Mouse (Mus musculus): ENCODE measurements around the gene Stk11. TPM values are rescaled to one million over a fixed set of nuclear protein-coding genes. Genes with fewer than 3 reads are reported as not detected.

The Stk11 gene
- total and polyA plus RNA-seq, 2 experiments = 71.5 to 110 TPM

DNA sequence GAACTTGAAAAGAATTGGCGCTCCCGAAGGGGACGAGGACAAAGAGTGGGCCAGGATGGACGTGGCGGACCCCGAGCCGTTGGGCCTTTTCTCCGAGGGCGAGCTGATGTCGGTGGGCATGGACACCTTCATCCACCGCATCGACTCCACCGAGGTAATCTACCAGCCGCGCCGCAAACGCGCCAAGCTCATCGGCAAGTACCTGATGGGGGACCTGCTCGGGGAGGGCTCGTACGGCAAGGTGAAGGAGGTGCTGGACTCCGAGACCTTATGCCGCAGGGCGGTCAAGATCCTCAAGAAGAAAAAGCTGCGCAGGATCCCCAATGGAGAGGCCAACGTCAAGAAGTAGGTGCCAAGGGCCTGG, 942 bp downstream of the Stk11 start:
- Histone ChIP-seq H3K4me1 (ENCODE audit: control insufficient read depth, insufficient read depth, low read length) (peaks cover 21% of the 10 kb centered on the region), H3K9ac (ENCODE audit: low read depth, low read length) (peak overlapping the region; percentile 95), H3K36me3 (ENCODE audit: control insufficient read depth, insufficient read depth, low read length) (no peaks in the 10 kb centered on the region), H3K27me3 (ENCODE audit: control insufficient read depth, insufficient read depth, low read length) (no peaks in the 10 kb centered on the region), H3K4me3 (ENCODE audit: insufficient read depth, low read depth, low read length) (peak overlapping the region; percentile 73), H3K79me2 (ENCODE audit: control insufficient read depth, insufficient read depth, low read length) (peaks cover 47% of the 10 kb centered on the region), H3K27ac (replicated peaks; ENCODE audit: insufficient read depth, low read depth, low read length) (peak overlapping the region; percentile 92)
- WGBS = 0% methylated on average over 27 of the region's 27 CpGs
- TF ChIP-seq POLR2A (IDR thresholded peaks at IDR 0.05; ENCODE audit: extremely low read depth, insufficient read depth, low read length) = no peak
- TF ChIP-seq CTCF (IDR thresholded peaks at IDR 0.05; ENCODE audit: low read depth, low read length) = no peak
- no peak for DNase-seq (ENCODE audit: extremely low read depth, low read depth, low spot score)

DNA sequence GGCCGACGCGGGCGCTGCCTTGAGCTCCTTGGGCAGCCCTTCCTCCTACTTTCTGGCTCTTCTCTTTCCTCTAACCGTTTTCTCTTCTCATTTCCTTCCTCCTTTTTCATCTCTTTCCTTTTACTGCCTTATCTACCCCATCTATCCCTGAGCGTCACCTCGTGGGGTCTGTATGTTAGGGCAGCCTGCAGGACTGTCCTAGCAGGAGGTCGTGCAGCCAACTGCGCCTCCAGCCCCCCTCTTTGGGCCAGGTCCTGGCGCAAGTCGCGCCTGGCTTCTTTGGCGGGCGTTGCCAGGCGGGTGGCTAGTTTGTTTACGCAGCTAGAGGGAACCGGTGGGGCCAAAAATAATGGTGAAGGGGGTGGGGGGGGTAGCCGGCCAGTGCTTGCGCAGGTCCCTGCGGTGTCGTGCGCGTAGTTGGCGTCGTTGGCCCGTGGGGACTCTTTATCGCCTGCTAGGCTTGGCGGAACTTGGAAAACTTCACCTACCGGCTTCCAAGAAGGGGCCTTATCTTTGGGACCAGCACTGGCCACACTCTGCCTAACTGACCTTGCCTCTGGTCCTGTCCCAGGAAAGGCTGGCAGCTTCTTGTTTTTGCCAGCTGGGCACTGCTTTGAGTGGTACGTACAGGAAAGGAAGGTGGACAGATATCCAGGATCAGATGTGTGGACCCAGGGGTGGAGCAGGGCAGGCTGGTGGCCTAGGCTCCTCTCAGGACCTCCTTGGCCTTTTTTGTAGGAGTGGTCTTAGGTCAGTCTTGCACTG, 1.5 kb downstream of the Stk11 start:
- WGBS = under 1% methylated on average over 30 of the region's 30 CpGs
- no peaks in the 10 kb centered on the region for H3K36me3 ChIP-seq (ENCODE audit: control insufficient read depth, insufficient read depth, low read length)
- peak overlapping the region; percentile 95 for H3K9ac ChIP-seq (ENCODE audit: low read depth, low read length)
- 0 out of 2 replicates have a peak, but pooled peaks have one; percentile 11 for TF ChIP-seq POLR2A (IDR thresholded peaks at IDR 0.05; ENCODE audit: extremely low read depth, insufficient read depth, low read length)
- no peak for TF ChIP-seq CTCF (IDR thresholded peaks at IDR 0.05; ENCODE audit: low read depth, low read length)
- DNase-seq (ENCODE audit: extremely low read depth, low read depth, low spot score) = peak; percentile 71
- no peaks in the 10 kb centered on the region for H3K27me3 ChIP-seq (ENCODE audit: control insufficient read depth, insufficient read depth, low read length)
- peaks cover 52% of the 10 kb centered on the region for H3K79me2 ChIP-seq (ENCODE audit: control insufficient read depth, insufficient read depth, low read length)
- H3K27ac ChIP-seq (replicated peaks; ENCODE audit: insufficient read depth, low read depth, low read length) = peak overlapping the region; percentile 92
- H3K4me3 ChIP-seq (ENCODE audit: insufficient read depth, low read depth, low read length) = peak overlapping the region; percentile 73
- peaks cover 21% of the 10 kb centered on the region for H3K4me1 ChIP-seq (ENCODE audit: control insufficient read depth, insufficient read depth, low read length)

DNA sequence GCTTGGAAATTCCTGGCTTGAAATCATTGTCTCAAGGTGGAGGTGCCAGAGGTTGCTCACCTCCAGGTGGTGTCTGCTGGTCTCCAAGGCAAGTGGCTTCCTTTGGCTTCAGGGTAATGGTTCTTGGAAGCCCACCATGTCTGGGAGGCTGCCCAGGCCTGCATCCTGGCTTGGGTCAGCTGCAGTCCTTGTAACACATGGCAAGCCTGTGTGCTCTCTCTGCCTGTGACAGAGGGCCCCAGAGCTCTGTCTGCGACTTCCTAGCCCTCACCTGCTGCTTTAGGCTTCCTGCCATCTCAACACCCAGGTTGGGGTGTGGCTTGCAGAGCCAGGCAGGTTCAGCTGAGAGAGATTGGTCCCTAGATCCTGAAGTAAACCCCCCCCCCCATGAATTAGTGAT, 2.1 kb downstream of the Stk11 start:
- WGBS = 0% methylated on average over 1 of the region's 1 CpGs
- no peak for TF ChIP-seq POLR2A (IDR thresholded peaks at IDR 0.05; ENCODE audit: extremely low read depth, insufficient read depth, low read length)
- no peak for TF ChIP-seq CTCF (IDR thresholded peaks at IDR 0.05; ENCODE audit: low read depth, low read length)
- H3K4me1 ChIP-seq (ENCODE audit: control insufficient read depth, insufficient read depth, low read length) = peaks cover 21% of the 10 kb centered on the region
- no peaks in the 10 kb centered on the region for H3K27me3 ChIP-seq (ENCODE audit: control insufficient read depth, insufficient read depth, low read length)
- peak overlapping the region; percentile 73; the same call in 1 of the 2 replicates for H3K4me3 ChIP-seq (ENCODE audit: insufficient read depth, low read depth, low read length)
- peak overlapping the region; percentile 92 for H3K27ac ChIP-seq (replicated peaks; ENCODE audit: insufficient read depth, low read depth, low read length)
- peaks cover 53% of the 10 kb centered on the region for H3K79me2 ChIP-seq (ENCODE audit: control insufficient read depth, insufficient read depth, low read length)
- H3K36me3 ChIP-seq (ENCODE audit: control insufficient read depth, insufficient read depth, low read length) = no peaks in the 10 kb centered on the region
- DNase-seq (ENCODE audit: extremely low read depth, low read depth, low spot score) = no peak
- H3K9ac ChIP-seq (ENCODE audit: low read depth, low read length) = peak overlapping the region; percentile 95

DNA sequence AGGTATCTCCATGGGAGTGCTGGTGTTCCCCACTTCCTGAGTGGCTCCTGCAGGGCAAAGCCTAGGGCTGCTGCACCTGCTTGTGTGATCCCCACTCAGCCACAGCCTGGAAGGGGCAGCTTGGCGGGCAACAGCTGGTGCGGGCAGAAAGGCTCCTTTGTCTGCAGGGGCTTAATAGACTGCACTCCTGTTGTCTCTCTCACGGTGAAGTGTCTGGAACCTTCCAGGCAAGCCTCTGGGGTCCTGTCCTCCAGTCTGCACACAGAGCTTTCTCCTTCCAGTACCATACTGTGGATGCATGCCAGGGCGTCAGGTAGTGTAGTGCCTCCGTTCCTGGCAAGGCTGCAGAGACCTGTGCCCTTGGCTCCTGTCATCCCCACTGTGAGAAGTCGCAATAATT, 2.9 kb downstream of the Stk11 start:
- WGBS = 53% methylated on average over 6 of the region's 6 CpGs
- Histone ChIP-seq H3K27me3 (ENCODE audit: control insufficient read depth, insufficient read depth, low read length) (no peaks in the 10 kb centered on the region), H3K4me3 (ENCODE audit: insufficient read depth, low read depth, low read length) (no peak overlapping the region), H3K4me1 (ENCODE audit: control insufficient read depth, insufficient read depth, low read length) (peaks cover 20% of the 10 kb centered on the region), H3K79me2 (ENCODE audit: control insufficient read depth, insufficient read depth, low read length) (peaks cover 56% of the 10 kb centered on the region), H3K27ac (replicated peaks; ENCODE audit: insufficient read depth, low read depth, low read length) (no peak overlapping the region), H3K9ac (ENCODE audit: low read depth, low read length) (no peak overlapping the region), H3K36me3 (ENCODE audit: control insufficient read depth, insufficient read depth, low read length) (no peaks in the 10 kb centered on the region)
- no peak for DNase-seq (ENCODE audit: extremely low read depth, low read depth, low spot score)
- no peak for TF ChIP-seq POLR2A (IDR thresholded peaks at IDR 0.05; ENCODE audit: extremely low read depth, insufficient read depth, low read length)
- TF ChIP-seq CTCF (IDR thresholded peaks at IDR 0.05; ENCODE audit: low read depth, low read length) = no peak

DNA sequence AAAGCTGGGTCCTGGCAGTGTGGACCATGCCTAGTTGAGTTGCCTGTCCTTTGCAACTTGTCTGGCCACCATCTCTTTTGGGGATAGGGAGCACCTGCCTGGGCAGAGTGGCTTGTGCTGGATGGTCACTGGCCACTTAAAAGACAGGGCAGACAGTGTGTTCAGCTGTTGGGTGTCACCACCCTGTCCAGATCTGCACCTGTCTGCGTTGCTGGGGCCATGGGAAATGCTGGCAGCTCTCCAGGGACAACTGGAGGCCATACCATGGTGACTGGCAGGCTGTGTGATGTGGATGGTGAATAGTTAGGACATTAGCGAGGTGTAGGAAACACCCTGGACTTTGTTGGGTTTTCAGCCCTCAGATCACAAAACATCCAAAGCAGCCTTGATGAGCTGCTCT, 4.5 kb downstream of the Stk11 start:
- H3K4me1 ChIP-seq (ENCODE audit: control insufficient read depth, insufficient read depth, low read length) = peaks cover 15% of the 10 kb centered on the region
- WGBS = 53% methylated on average over 2 of the region's 2 CpGs
- H3K27ac ChIP-seq (replicated peaks; ENCODE audit: insufficient read depth, low read depth, low read length) = no peak overlapping the region
- H3K79me2 ChIP-seq (ENCODE audit: control insufficient read depth, insufficient read depth, low read length) = peaks cover 72% of the 10 kb centered on the region
- DNase-seq (ENCODE audit: extremely low read depth, low read depth, low spot score) = no peak
- TF ChIP-seq POLR2A (IDR thresholded peaks at IDR 0.05; ENCODE audit: extremely low read depth, insufficient read depth, low read length) = no peak
- no peak for TF ChIP-seq CTCF (IDR thresholded peaks at IDR 0.05; ENCODE audit: low read depth, low read length)
- no peaks in the 10 kb centered on the region for H3K27me3 ChIP-seq (ENCODE audit: control insufficient read depth, insufficient read depth, low read length)
- H3K9ac ChIP-seq (ENCODE audit: low read depth, low read length) = no peak overlapping the region
- no peak overlapping the region for H3K4me3 ChIP-seq (ENCODE audit: insufficient read depth, low read depth, low read length)
- H3K36me3 ChIP-seq (ENCODE audit: control insufficient read depth, insufficient read depth, low read length) = no peaks in the 10 kb centered on the region

DNA sequence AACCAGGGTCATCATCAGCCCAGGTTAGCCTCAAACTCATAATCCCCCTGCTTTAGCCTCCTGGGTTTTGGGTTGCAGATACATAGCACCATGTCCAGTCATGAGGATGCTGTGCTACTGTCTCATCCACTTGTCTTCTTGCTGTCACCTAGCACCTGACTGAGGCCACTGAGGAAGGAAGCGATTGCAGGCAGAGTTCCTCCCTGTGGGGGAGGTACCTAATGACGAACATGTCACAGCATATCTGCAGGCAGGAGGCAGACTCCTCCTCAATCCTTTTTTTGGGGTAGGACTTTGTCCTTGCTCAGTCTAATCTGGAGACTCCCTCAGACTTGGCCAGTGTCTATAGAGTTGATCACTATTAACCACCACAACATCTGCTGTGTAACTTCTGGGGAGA, 6.0 kb downstream of the Stk11 start:
- no peak for DNase-seq (ENCODE audit: extremely low read depth, low read depth, low spot score)
- no peak overlapping the region for H3K27ac ChIP-seq (replicated peaks; ENCODE audit: insufficient read depth, low read depth, low read length)
- H3K36me3 ChIP-seq (ENCODE audit: control insufficient read depth, insufficient read depth, low read length) = peaks cover 1% of the 10 kb centered on the region; the same call in 1 of the 2 replicates
- H3K9ac ChIP-seq (ENCODE audit: low read depth, low read length) = no peak overlapping the region
- H3K4me1 ChIP-seq (ENCODE audit: control insufficient read depth, insufficient read depth, low read length) = peaks cover 15% of the 10 kb centered on the region
- H3K4me3 ChIP-seq (ENCODE audit: insufficient read depth, low read depth, low read length) = no peak overlapping the region
- peaks cover 65% of the 10 kb centered on the region for H3K79me2 ChIP-seq (ENCODE audit: control insufficient read depth, insufficient read depth, low read length)
- 56% methylated on average over 2 of the region's 2 CpGs for WGBS
- no peak for TF ChIP-seq POLR2A (IDR thresholded peaks at IDR 0.05; ENCODE audit: extremely low read depth, insufficient read depth, low read length)
- TF ChIP-seq CTCF (IDR thresholded peaks at IDR 0.05; ENCODE audit: low read depth, low read length) = no peak
- H3K27me3 ChIP-seq (ENCODE audit: control insufficient read depth, insufficient read depth, low read length) = no peaks in the 10 kb centered on the region

Data from liver, adult 2 months (tissue).